Mouse (Mus musculus) large intestine, adult 2 months (tissue): ENCODE results near the gene Ehbp1. TPM values are rescaled to one million over a fixed set of nuclear protein-coding genes. Genes with fewer than 3 reads are reported as not detected.

Experiments
- DNase-seq: peaks from one replicate; pipeline ENCODE4 v3.0.0-alpha.2; 2012; ENCODE audit warnings: low read depth, low spot score
- WGBS: fragments of 180-500 bp; shearing (Covaris S2); methylation state at CpG from one replicate; pipeline ENCODE4 v1.1.7; 2018; 5-methylcytosine and 5-hydroxymethylcytosine counted together
- polyA plus RNA-seq: library from polyadenylated mRNA; depleted of rRNA; stranded (reverse); fragments of >200 nt; gene quantifications from 2 replicates; pipeline ENCODE4 v1.2.3, GENCODE M21; 2012

Ehbp1 gene
- polyA plus RNA-seq, 1 experiment: 0.82 TPM

DNA sequence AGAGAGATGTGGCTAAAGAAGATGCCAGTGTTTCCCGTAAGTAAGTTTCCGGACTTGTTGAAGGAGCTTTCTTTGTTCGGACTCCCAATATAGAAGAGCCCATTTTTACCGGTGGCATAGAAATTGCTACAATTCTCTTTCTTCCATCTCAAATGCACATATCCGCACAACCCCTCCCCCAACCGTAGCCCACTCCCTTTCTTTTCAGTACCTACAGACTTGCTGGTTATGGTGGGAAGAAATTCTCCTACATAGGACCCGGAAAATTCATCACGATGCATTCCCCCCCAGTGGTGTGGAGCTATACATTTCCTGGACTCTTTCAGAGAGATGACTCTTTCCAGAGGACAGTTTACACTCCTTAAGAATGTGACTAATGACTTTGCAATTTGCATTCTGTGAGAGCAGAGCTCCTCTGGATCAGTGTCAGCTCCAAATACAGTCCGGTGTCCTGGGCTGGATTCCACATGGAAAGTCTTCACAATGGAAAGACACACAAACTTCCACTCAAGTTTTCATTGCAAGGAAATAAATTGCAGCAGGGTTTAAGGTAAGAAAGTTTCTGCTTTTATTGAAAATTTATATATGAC, 336.7 kb downstream of the Ehbp1 start:
- 88% methylated on average over 9 of the region's 9 CpGs for WGBS

DNA sequence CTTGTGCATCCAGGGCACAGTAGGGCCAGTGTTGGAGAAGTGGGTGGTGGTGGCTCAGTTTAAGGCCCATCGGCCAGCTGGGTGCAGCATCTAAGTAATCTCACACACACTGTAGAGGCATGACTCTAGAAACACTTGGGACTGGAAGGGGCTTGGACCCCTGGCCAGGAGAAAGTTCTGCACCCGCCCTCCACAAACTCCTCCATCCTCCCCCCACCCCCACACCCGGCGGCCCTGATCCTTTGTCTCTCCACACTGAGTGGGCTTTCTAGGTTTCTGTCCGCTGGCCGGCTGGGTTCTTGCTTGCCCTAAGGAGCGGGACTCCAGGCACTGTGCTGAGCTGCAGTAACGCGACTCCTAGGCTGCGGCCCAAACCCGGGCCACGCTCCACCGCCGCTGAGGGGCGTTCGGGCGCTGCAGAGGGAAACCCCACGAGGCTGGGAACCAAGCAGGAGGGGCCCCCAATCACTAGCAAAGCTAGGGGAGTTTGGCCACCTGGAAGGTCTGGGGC, 337.7 kb downstream of the Ehbp1 start:
- 37% methylated on average over 18 of the region's 18 CpGs for WGBS
- DNase-seq: no peak

More for the DNA sequence above, 336.7 kb downstream of the Ehbp1 start:
- DNase-seq: no peak

DNA sequence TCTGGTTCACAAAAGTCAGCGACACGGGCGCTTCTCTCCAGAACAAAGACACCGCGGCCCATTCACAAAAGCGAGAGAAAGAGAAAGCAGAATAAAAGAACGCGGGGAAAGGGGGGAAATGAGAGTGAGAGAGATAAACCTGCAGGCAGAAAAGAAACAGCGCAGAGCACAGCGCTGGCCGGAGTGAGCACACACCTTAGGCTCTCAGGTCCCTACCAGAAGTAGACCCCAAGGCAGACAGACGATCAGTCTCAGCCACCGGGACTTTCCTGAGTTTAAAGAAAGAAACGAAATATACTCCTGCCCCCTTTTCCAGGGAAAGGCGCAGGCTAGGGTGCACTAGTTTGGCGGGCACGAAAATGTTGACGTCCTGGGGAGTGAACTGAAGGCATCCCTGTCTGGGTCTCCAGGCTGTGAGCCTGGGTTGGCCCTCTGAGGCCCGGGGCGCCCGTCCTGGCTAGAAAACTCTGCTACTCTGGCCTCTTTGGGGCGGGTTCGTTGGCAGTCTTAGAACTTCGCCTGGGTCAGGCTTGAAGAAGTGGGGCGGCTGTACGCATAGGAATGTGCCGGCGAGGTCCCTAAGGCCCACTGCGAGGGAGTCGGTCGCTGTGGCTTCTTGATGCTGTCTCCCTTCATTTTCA, 338.6 kb downstream of the Ehbp1 start:
- DNase-seq: no peak
- WGBS: 6% methylated on average over 31 of the region's 31 CpGs

DNA sequence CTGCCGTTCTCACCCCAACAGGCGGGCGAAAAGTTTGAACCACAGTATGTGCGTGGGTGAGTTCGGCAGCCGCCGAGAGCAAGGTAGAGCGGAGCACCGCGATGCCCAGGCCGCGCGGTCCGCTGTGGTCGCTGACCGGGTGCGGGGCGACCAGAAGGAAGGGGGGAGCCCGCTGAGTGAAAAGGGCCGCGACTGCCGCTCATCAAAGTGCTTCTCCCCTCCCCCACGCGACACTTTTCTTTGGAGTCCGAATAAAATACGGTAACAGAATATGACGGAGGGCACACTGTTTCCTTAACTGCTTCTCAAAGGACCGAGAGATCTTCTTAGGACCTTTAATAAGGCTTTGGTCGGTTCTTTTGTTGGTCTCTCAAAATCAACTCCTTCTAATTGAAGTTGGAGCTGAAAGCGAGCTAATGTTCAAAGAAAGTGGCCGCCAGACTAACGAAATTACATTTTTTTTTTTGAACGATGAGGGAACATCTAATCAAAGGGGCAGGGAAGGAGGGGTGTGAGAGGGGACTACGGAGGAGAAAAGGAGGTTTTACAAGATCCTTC, 339.2 kb downstream of the Ehbp1 start, which contains the start of gene Otx1:
Gene Otx1, minus strand, starts transcription at position 115 of the 558 bp plus-strand sequence.
- DNase-seq: no peak
- 3% methylated on average over 34 of the region's 34 CpGs for WGBS

DNA sequence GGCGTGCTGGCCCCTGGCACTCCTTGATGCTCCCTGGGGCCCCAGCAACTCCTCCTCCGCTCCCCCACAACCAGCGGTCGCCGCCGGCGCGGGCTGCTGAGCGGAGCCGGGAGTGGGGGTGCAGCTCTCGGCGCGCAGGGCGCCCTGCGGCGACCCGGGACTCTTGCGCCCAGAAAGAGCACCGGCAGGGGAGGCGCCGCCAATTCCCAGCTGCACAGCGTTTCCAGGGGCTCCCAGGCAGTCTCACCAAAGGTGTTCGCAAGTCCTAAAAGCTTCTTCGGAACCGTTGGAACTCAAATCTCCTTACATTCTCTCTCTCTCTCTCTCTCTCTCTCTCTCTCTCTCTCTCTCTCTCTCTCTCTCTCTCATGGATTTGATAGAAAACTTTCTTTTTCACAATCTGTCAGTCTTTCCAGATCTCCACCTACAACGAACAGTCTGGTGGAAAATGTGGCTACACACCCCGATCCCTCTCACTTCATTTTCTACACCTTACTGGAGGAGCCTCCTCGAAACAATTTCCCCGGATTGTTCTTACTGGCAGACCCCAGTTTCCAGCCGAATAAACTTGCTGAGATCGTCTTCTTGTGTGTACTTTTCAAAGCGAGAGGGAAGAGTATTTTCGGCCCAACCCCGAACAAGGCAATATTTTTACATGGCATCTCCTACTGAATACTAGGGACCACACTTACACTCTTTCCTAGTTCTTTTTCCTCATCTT, 339.9 kb downstream of the Ehbp1 start:
- DNase-seq: no peak

DNA sequence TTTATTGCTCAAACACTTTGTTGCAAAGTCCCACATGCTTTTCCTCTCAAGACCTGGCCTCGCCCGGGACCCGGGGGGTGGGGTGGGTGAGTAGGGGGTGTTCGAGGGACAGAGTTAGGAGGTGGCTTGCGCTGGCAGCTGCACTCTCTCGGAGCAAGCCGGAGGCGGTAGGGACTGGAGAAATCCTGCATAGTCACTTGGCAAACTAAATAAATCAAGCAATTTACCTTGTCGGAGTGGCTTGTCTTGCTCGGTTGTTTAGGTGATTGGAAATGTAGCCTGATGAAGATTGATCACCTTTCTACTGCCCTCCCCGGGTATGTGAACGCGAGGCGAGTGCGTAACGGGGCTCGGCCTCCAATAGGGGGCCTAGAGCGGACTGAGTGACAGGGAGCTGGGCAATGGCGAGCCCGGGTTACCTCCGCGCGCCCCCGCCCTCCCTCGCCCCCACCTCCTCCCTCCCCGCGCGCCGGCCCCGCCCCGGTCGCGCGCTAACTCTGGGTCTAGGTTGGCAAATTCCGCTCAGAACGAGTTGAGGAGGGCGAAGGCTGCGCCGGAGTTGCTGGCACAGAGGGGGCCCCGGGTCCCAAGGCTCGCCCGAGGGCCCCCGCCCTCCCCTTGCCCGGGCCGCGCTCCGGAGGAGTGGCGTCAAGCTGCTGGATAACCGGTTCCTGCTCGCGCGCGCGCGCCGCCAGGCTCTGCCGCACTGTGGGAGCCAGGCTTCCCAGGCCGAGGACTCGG, 340.6 kb downstream of the Ehbp1 start:
- DNase-seq: no peak
- WGBS: 2% methylated on average over 51 of the region's 59 CpGs

More for the DNA sequence above, 339.9 kb downstream of the Ehbp1 start:
- WGBS: 2% methylated on average over 34 of the region's 34 CpGs

DNA sequence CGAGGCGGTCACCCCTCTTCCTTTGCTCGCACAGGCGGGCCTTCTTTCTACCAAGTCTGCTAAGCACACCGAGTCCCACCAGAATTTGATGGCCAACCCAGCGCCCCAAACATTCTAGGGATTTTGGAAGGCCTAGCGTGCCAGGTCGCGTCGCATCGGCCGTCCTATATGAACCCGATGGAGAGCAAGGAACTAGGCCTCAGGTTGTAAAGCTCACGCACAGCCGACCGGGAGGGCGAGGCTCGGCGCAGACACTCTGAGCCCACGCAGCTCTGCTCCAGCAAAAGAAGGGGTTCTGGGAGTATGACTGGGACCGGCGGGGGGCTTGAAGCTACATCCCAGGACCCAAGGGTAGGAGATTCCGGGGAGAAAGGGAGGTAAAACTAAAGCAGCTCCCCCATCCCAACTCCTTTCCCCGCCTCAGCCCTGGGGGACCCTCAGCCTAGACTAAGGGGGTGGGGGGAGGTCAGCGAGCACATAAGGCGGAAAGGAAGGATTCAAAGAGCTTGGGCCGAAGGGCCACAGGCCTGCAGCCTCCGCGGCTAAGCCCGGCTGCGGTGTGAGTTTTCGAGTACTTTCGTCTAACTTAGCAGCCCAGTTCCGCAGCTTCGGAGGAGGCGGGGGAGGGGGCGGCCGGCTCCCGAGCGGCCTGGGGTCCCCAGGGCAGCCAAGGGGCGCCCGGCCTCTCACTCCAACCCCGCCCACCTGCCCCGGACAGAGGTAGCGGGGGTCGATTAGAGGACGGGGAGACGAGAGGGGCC, 341.6 kb downstream of the Ehbp1 start:
- no peak for DNase-seq
- 10% methylated on average over 48 of the region's 48 CpGs for WGBS

DNA sequence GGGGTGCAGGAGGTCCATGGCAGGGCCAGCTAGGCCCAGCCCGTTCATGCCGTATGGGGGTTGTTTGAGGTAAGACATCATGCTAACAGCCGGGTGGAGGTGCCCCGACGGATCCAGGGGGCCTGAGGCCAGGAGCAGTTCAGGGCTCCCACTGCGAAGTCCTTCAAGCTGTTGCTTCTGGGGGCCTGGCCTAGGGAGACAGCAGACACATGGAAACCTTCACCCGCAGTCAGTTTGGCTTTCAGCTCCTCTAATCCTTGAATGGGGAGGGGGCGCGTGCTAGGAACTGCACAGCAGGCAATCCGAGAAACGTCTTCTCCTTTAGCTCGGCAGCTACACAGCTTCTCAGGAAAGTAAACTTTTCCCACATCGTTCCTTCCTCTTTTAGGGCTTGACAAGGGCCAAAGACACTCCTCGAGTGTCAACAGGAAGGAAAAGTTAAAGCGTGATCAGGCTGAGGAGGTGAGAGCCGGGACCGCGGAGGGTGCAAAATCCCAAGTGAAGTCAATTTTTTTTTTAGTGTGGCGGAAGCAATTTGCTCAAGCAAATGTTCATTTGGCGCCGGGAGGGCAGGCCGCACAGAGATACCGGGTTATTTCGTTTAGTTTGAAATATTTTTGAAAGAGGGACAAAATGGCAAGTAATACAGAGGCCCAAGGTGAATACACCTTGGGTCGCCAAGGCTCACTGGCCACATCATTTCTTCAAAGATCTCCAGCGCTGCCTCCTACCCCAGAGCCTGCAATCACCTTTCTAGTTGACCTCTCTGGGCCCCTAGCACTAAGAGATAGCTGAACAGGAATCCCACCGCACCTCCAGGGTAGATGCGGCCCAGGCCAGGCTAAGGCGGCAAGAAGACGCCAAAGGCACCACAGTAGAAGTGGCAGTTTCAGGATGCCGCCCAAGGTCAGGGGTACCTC, 342.4 kb downstream of the Ehbp1 start:
- no peak for DNase-seq
- 22% methylated on average over 31 of the region's 31 CpGs for WGBS

DNA sequence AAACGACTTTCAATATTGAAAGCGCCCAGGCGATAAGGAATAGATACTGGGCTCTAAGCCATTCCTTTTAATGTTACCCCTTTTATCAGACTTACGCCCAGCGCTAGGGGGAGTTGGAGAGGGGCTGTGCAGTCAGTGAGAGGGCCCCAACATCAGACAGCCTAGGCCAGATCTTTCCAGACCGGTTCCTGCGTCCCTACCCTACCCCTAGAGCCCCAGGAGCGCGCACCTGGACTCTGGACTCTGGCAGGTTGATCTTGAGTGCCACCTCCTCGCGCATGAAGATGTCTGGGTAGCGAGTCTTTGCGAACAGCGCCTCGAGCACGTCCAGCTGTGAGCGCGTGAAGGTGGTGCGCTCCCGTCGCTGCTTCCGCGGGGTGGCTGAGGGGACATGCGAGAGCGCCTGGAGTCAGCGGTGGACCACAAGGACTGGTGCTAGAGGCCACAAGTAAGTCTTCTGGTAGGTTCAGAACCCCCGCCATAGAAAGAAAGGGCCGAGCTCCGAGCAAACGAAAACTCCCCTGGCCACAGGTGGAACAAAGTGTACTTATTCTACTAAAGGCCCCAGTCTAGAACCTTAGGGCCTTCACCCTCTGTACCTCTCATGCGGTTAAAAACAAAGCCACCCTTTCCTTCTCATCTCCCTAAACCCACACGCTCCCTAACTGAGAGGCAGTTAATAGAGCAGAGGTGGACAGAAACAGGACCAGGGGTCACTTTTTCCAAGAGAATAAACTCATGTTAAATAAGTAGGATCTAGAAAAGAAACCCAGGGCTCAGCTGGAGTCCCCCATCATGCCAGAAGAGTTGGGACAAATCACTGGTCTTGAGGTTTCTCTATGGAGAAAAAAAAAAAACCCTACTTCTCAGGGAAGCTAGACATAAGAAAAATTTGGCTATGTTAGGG, 343.7 kb downstream of the Ehbp1 start:
- DNase-seq: no peak

DNA sequence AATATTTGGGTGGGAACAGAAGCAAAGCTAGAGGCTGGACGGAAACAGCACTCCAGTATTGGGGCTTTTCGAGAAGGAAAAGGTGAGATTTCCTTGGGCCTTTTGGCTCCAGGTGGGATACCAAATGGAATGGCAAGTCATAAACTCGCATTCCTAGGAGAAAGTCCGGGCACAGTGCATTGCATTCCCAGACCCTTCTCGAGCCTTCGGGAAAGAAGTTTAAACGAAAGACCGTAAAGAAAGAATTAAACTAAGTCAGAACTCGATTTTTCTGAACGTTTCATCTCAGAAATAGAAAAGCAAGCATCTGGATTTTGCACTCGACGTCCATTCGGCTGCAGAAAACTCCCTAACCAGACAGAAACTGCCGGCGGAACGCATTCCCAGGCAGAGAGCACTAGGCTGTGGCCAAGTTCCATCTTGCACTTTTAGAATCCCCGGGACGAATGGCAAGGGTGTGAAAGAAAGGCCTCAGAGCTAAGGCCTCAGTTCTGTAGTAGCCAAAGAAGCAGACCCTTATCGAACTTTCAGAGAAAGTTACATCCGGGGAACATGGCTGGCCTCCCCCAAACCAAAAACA, 344.4 kb downstream of the Ehbp1 start:
- WGBS: 4% methylated on average over 20 of the region's 20 CpGs
- no peak for DNase-seq

More for the DNA sequence above, 343.7 kb downstream of the Ehbp1 start:
- 11% methylated on average over 32 of the region's 32 CpGs for WGBS

DNA sequence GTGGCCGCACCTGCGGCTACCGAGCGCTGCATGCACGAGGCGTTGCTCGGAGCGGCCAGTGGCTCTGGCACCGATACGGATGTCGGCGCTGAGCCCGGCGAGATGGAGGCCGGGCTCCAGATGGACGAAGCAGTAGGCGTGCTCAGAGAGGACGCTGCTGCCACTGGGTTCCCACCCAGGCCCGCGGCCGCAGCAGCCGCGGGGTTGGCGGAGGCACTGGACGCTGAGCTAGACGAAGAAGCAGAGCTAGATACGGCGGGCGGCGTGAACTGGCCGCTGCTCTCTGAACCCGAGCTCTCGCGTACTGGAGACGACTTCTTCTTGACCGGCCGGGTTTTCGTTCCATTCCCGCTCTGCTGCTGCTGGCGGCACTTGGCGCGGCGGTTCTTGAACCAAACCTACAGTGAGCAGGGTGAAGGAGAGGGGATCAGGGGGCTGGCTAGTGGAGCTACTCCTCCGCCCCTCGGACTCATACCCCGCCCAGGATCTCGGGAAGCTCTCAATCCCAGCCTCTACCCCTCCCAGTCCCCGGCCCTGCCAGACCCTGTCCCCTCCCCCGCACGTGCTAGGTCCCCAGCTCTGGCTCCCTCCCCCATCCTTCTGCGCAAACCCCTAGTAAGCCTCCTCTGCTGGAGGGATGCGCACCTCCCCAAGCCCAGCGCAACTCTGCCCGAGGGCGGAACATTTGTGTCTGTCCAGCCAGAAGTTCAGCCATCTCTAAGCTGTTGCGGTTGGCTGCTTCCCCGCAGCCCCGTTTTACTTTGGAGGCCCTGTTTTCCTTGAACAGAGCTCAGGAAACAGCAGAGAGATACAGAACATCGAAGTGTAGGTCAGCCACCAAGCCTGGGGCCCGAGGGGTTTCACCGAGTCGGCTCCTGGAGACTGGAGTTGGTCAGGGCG, 345.2 kb downstream of the Ehbp1 start:
- no peak for DNase-seq
- 3% methylated on average over 63 of the region's 63 CpGs for WGBS

DNA sequence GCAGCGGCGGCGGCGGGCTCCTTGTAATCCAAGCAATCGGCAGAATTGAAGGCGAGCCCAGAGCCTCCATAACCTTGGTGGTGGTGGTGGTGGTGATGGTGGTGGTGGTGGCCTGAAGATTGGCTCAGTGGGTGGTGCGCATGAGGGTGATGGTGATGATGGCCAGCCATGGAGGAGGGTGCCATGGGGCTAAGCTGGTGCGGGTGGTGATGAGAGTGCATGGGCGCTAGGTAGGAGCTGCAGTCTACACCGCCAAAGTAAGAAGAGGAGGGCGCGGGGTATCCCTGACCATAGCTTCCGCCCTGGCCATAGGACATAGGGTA, 345.8 kb downstream of the Ehbp1 start:
- no peak for DNase-seq

DNA sequence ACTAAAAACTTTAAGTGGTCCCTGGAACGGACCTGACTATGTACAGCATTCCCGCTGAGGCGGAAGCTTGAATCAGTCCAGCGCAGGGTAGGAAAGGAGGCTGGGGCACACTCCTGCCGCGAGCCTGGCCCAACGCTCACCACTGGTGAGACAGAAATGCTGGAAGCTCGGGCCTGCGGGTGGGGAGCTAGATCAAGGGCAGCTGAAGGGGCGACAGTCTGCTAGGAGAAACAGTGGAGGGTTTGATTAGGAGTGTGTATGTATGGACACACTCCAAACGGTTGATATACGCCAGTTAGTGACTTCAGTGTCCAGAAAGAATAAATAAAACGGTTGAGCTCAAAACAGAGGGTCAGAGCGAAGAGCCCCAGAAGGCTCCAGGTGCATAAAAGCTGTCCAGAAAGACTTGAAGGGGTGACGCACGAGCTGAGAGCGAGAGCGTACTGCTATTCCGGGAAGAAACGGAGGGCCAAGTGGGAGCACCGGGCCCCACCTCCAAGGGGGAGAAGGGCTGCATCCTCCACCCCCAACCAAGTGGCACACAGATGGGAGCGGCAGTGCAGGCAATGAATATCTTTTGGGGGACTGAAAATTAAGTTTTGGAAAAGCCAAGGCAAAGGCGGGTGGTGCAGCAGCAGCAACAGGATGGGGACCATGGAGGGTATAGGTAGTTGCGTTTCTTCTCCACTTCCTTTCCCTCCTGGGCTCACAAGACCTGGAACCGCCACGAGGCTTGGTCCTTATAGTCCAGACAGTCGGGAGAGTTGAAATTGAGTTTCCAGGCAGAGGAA, 346.4 kb downstream of the Ehbp1 start:
- 8% methylated on average over 27 of the region's 27 CpGs for WGBS
- no peak for DNase-seq

More for the DNA sequence above, 345.8 kb downstream of the Ehbp1 start:
- 4% methylated on average over 13 of the region's 13 CpGs for WGBS

DNA sequence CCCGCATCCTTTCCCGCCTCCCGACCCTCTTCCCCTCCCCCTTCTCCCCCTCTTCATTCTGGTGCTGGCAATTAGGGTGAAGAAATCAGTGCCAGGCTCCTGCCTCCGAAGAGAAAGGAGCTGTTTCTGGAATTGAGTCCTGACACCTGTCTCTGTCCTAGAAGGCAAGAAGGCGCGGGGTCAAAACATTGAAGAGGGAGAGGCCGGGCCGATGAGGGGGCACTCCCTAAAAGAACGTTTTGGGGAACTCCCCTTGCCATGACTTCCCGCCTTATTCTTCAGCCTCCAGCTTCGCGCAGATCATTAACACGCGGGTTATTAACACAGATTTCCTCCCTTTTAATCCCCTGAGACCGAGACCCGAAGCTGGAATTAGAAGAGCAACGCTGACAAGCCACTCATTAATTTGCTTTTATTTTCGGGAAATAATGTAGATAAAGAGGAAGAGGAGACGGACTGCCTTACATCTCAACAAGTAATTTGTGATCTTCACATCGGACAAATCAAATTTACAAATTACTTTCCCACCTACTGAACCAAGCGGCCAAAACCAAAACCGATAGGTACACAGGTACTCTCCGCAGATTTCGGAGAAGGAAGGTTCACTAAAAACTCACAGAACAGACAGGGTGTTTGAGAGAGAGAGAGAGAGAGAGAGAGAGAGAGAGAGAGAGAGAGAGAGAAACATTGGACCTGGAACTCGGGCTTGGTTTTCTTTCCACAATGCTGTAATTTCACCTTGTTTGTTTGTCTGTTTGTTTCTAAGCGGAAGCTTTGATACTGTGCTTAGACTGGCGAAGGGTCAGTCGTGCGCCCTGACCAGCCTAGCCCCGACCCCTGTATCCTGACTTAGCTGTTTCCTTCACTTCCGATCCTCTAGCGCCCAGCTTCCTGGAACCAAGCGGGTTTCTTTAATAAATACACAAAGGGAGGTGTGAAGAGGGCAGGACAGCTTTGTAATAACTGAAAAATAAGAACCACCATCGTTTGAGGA, 347.4 kb downstream of the Ehbp1 start:
- DNase-seq: no peak
- 7% methylated on average over 34 of the region's 34 CpGs for WGBS
